Mouse (Mus musculus): ENCODE measurements around the gene Idh1. TPM values are rescaled to one million over a fixed set of nuclear protein-coding genes. Genes with fewer than 3 reads are reported as not detected.

Gene Idh1
- polyA plus RNA-seq, 1 experiment: 334 TPM

DNA sequence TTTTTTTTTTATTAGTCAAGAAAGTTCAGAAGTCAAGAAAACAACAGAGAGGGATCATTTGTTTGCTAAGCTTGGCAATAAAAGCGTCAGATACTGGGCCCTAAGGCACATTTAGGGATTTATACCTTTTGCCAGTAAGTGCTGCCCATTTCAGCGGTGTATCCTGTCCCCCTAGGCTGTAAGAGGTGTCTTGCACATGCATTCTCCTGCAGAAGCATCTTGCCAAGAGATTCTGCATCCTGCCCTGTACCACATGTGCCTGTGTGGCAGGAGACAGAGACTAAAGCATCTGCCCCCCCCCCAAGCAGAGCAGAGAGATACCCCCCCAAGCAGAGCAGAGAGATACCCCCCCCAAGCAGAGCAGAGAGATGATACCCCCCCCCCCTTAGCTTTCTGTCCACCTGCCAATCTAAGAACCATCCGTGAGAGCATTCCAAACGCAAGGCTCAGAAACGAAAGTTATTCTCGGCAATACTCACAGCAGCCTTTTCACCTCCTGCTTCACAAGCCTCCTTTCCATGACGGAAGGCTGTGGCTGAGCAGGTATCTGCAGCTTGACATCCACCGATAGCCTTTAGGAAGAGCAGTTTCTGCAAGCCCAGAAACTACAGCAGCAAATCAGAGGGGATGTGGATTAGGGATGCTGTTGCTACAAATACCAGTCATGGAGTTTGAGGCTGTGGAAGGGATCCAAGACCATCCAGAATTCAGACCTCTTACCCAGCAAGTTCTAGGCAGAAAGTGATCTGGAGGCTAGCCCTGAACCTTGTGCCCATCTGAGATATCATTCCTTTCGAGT is 63.5 kb downstream of the Idh1 start, which contains the start of gene D630023F18Rik:
Gene D630023F18Rik (minus strand): TSS at position 641 of the 799 bp plus-strand sequence.
- Histone ChIP-seq H3K27me3 (replicated peaks; ENCODE audit: control insufficient read depth, insufficient read depth, low read length) (no peaks in the 10 kb centered on the region), H3K36me3 (ENCODE audit: control insufficient read depth, insufficient read depth, low read length) (no peaks in the 10 kb centered on the region), H3K27ac (ENCODE audit: insufficient read depth, low read depth, low read length) (peak within 1 kb of the TSS; percentile 32; the same call in 1 of the 2 replicates), H3K4me3 (ENCODE audit: insufficient read depth, low read depth, low read length) (peak within 1 kb of the TSS; percentile 41), H3K4me1 (ENCODE audit: control insufficient read depth, insufficient read depth, low read length) (peaks cover 8% of the 10 kb centered on the region; the same call in 1 of the 2 replicates)
- 15% methylated on average over 9 of the region's 9 CpGs for WGBS
- TF ChIP-seq CTCF (conservative IDR thresholded peaks at IDR 0.05; ENCODE audit: insufficient read depth, insufficient read length, low read depth, low read length): no peak
- no peak for TF ChIP-seq POLR2A (IDR thresholded peaks at IDR 0.05; ENCODE audit: low read depth, low read length)
- DNase-seq: no peak

DNA sequence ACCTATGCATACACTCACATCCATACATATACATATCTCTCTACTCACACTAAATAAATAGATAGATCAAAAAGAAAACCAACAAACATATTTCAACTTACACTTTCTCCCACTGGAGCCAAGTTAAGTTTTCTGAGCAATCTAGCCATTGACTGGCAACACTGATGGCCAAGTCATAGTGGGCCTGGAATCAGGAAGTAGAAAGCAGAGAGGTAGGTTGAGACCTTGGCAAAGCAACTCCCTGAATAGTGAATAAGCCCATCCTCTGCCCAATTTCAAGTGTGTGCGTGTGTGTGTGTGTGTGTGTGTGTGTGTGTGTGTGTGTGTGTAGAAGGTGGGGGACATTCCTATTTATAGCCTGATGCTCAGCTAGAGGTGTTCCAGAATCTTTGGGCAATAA is 66.9 kb downstream of the Idh1 start, which contains the start of gene Gm28845:
Gene Gm28845 (minus strand): TSS at position 121 of the 400 bp plus-strand sequence.
- peaks cover 12% of the 10 kb centered on the region; the same call in 1 of the 2 replicates for H3K4me1 ChIP-seq (ENCODE audit: control insufficient read depth, insufficient read depth, low read length)
- no peak for TF ChIP-seq CTCF (conservative IDR thresholded peaks at IDR 0.05; ENCODE audit: insufficient read depth, insufficient read length, low read depth, low read length)
- no peak for TF ChIP-seq POLR2A (IDR thresholded peaks at IDR 0.05; ENCODE audit: low read depth, low read length)
- H3K4me3 ChIP-seq (ENCODE audit: insufficient read depth, low read depth, low read length): no peak within 1 kb of the TSS
- no peak for DNase-seq
- no peaks in the 10 kb centered on the region for H3K27me3 ChIP-seq (replicated peaks; ENCODE audit: control insufficient read depth, insufficient read depth, low read length)
- H3K27ac ChIP-seq (ENCODE audit: insufficient read depth, low read depth, low read length): peak within 1 kb of the TSS; percentile 73
- 74% methylated on average over 1 of the region's 1 CpGs for WGBS
- H3K36me3 ChIP-seq (ENCODE audit: control insufficient read depth, insufficient read depth, low read length): no peaks in the 10 kb centered on the region

DNA sequence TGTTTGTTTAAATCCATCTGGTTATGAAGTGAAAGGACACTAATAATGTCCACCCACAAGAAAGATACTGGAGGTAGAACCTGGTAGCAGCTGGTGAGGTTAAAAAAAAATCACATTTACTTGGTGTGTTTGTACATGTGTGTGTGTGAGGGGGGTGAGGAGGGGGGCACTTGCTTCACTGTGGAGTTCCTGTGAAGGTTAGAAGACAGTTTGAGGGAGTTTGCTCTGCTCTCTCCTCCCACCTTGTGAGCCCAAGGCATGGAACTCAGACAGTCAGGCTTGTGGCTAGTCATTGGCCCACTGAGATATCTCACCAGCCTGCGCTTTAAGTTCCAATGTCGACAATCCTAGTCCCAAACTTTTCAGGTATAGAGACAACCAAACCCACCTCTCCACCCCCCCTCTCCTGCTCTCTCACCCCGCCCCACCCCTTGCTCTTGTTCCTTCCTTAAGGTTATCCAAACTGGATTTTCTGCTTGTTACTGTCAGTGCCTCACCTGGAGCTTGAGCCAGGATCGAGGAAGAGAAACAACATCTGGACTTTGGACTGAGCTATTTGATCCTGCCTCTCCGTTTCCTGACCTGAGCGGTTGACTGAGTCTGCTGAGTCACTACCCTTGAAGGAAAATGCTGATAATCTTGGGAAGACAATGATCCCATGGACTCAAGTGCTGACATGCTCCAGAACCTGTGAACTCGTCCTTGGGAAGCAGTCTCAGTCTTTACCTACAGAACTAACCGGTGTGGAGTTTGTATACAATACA is 68.0 kb downstream of the Idh1 start:
- DNase-seq: peak; percentile 93
- no peaks in the 10 kb centered on the region for H3K27me3 ChIP-seq (replicated peaks; ENCODE audit: control insufficient read depth, insufficient read depth, low read length)
- no peak for TF ChIP-seq CTCF (conservative IDR thresholded peaks at IDR 0.05; ENCODE audit: insufficient read depth, insufficient read length, low read depth, low read length)
- no peak for TF ChIP-seq POLR2A (IDR thresholded peaks at IDR 0.05; ENCODE audit: low read depth, low read length)
- 36% methylated on average over 8 of the region's 8 CpGs for WGBS
- H3K4me1 ChIP-seq (ENCODE audit: control insufficient read depth, insufficient read depth, low read length): peaks cover 17% of the 10 kb centered on the region; the same call in 1 of the 2 replicates
- peak overlapping the region; percentile 95 for H3K27ac ChIP-seq (ENCODE audit: insufficient read depth, low read depth, low read length)
- H3K36me3 ChIP-seq (ENCODE audit: control insufficient read depth, insufficient read depth, low read length): no peaks in the 10 kb centered on the region
- no peak overlapping the region for H3K4me3 ChIP-seq (ENCODE audit: insufficient read depth, low read depth, low read length)

DNA sequence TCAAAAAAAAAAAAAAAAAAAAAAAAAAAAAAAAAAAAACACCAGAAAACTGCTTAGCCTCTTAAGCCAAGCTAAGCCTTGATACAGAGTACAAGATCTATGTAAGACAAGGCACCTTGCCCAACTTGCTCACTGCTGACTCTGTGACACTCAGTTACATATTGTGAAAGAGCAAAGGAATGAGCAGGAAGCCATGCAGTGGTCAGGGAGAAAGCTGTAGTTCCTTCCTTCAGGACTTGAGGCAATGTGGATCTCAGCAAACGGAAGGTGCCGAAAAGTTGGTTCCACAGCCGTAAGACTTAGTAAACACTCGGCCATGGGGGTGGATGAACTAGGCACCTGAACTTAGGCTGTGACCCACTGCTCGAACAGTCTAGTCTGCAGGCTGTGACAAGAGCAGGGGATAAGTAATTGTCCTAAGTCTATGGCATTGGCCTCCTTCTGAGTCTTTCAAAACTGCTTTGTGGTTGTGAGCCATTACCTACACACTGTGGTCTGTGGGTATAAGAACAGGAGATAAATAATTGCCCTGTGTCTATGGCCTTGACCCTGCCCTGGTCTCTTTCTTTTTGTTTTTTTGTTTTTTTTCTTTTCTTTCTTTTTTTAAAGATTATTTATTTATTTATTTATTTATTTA is 72.6 kb downstream of the Idh1 start:
- Histone ChIP-seq H3K27ac (ENCODE audit: insufficient read depth, low read depth, low read length) (peak overlapping the region; percentile 95), H3K27me3 (replicated peaks; ENCODE audit: control insufficient read depth, insufficient read depth, low read length) (no peaks in the 10 kb centered on the region), H3K36me3 (ENCODE audit: control insufficient read depth, insufficient read depth, low read length) (no peaks in the 10 kb centered on the region), H3K4me3 (ENCODE audit: insufficient read depth, low read depth, low read length) (no peak overlapping the region), H3K4me1 (ENCODE audit: control insufficient read depth, insufficient read depth, low read length) (peaks cover 20% of the 10 kb centered on the region)
- 62% methylated on average over 5 of the region's 5 CpGs for WGBS
- DNase-seq: peak; percentile 46
- TF ChIP-seq POLR2A (IDR thresholded peaks at IDR 0.05; ENCODE audit: low read depth, low read length) (no peak), CTCF (conservative IDR thresholded peaks at IDR 0.05; ENCODE audit: insufficient read depth, insufficient read length, low read depth, low read length) (no peak)

DNA sequence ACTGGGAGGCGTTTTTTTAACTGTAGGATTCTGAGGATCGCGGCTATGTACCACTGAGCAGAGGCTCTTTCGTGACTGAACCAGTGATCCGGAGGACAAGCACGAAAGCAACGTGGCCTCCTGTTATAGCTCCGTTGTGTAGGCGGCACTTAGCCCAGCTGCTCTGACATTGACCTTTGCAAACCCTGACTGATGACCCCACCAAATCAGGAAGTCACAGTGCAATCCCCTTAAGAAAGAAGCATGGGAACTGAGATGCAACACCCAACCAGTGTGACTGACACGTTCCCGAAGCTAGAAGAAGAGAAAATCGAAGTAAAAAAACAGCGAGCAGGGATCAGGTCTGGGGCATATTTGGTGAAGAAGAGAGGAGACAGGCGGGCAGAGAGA is 73.5 kb downstream of the Idh1 start:
- peak; percentile 53 for DNase-seq
- Histone ChIP-seq H3K27me3 (replicated peaks; ENCODE audit: control insufficient read depth, insufficient read depth, low read length) (no peaks in the 10 kb centered on the region), H3K4me3 (ENCODE audit: insufficient read depth, low read depth, low read length) (peak overlapping the region; percentile 14; the same call in 1 of the 2 replicates), H3K36me3 (ENCODE audit: control insufficient read depth, insufficient read depth, low read length) (no peaks in the 10 kb centered on the region), H3K4me1 (ENCODE audit: control insufficient read depth, insufficient read depth, low read length) (peaks cover 16% of the 10 kb centered on the region), H3K27ac (ENCODE audit: insufficient read depth, low read depth, low read length) (peak overlapping the region; percentile 90)
- TF ChIP-seq POLR2A (IDR thresholded peaks at IDR 0.05; ENCODE audit: low read depth, low read length) (no peak), CTCF (conservative IDR thresholded peaks at IDR 0.05; ENCODE audit: insufficient read depth, insufficient read length, low read depth, low read length) (no peak)
- WGBS: 15% methylated on average over 14 of the region's 14 CpGs

DNA sequence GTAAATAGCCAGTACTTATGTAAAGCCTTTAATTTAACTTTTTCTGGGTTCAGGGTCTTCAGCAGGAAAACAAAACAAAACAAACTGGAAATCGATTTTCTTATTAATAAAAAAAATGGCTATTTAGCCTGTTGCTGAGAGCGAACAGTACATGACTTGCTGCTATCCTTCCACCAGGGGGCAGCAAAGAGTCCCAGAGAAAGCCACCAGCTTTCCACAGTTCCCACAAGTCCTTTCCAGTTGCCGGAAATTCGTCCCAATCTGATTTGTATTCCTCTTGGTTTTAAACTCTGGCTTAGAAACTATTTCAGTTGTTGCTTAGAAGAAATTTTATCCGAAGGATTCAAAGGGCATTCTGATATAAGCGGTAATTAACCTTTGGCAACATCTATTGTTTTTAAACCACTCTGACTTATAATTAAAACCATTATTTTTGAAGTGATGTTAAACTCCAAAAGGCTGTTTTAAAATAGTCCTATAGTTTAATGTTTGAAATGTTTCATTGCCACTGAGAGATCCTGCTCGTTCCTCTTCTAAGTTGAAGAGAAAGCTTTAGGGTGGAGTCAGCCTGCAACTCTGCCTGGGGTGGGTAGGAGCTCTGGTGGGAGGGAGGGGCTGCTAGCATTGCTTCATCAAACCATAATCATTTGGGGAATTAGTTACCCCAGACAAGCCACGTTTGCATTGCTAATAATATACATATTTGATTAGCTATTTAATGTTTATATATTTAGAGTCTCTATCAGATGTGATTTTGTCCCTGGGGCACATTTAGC is 74.1 kb downstream of the Idh1 start:
- Histone ChIP-seq H3K27me3 (replicated peaks; ENCODE audit: control insufficient read depth, insufficient read depth, low read length) (no peaks in the 10 kb centered on the region), H3K36me3 (ENCODE audit: control insufficient read depth, insufficient read depth, low read length) (no peaks in the 10 kb centered on the region), H3K4me3 (ENCODE audit: insufficient read depth, low read depth, low read length) (no peak overlapping the region), H3K27ac (ENCODE audit: insufficient read depth, low read depth, low read length) (peak overlapping the region; percentile 90), H3K4me1 (ENCODE audit: control insufficient read depth, insufficient read depth, low read length) (peaks cover 15% of the 10 kb centered on the region)
- peak; percentile 87 for DNase-seq
- WGBS: 4% methylated on average over 8 of the region's 8 CpGs
- TF ChIP-seq CTCF (conservative IDR thresholded peaks at IDR 0.05; ENCODE audit: insufficient read depth, insufficient read length, low read depth, low read length) (peak; percentile 89), POLR2A (IDR thresholded peaks at IDR 0.05; ENCODE audit: low read depth, low read length) (no peak)

Measured in kidney, adult 2 months (tissue).